Mouse (Mus musculus) adrenal gland, adult 2 months (tissue): ENCODE data around the gene Slc9a3r2. TPM values are rescaled to one million over a fixed set of nuclear protein-coding genes. Genes with fewer than 3 reads are reported as not detected.

Experiments
- DNase-seq: peaks from one replicate; pipeline ENCODE4 v3.0.0; 2021
- polyA plus RNA-seq: library from polyadenylated mRNA; depleted of rRNA; stranded (reverse); fragments of >200 nt; gene quantifications from 2 replicates; pipeline ENCODE4 v1.2.3, GENCODE M21; 2012
- total RNA-seq, 2 experiments: library from RNA; stranded (reverse); gene quantifications; 2 replicates each; pipeline ENCODE4 v1.2.3; 2021

Slc9a3r2 gene
- total and polyA plus RNA-seq, 3 experiments: 51.8 to 120 (median 76.0) TPM

DNA sequence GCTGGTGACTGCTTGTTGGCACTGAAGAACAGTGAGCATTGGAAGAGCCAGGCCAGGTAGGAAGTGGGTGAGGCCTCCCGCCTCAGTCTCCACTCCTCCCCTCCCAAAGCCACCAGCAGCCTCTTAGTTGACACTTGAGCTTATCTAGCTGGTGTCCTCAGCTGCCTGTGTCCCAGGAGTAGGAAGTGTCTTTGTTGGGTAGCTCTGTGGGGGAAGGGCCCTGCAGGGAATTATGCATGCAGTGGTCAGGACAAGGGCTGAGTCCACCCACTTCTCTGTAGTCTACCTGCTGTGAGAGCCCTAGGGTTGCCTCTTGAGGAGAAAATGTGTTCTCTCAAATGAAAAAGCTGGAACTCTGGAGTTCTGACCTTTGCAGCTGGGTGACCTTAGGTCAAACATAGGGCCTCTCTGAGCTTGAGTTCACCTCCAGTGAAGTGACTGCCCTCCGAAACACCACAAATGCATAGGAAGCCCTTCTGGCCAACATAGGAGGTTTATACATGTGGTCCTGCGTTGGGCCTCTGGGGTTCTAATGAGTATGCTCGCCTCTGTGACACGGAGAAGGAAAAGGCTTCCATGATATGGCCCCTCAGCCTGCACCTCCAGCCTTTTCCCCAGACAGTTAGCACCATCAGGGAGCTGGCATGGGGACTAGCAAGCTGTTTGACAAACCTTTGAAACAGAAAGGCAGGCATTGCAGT, 13.2 kb downstream of the Slc9a3r2 start:
- DNase-seq: no peak

DNA sequence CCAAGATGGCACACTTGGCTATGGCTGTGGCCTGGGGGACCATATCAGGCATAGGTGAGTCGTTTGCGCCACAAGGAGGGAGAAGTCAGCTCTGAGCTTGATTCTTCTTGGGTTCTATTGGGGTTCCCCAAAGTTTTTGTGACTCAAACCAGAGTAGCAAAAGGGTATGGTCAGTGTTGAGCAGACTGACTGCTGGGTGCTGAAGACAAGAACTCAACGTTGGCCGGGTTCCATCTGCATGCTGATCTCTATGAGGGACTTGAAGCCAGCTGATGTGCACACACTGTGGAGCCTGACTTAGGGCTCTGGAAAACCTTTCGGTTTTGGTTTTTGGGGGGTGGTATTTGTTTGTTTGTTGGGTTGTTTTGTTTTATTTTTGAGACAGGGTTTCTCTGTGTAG, 14.4 kb downstream of the Slc9a3r2 start:
- DNase-seq: no peak

- DNase-seq: peak; percentile 50
Observed at GRCm38 (mm10) chr17:24635024-24635423, 15.1 kb downstream of the Slc9a3r2 start.

- no peak for DNase-seq
Observed at GRCm38 (mm10) chr17:24633831-24634230, 16.3 kb downstream of the Slc9a3r2 start.

GRCm38 (mm10) chr17:24632813-24633449, 17.2 kb downstream of the Slc9a3r2 start:
- peak; percentile 63 for DNase-seq

GRCm38 (mm10) chr17:24632167-24632812, 17.8 kb downstream of the Slc9a3r2 start, which contains the start of the genes Tsc2 and Nthl1:
Gene Tsc2 (minus strand): TSS chr17:24632630.
Gene Nthl1 (plus strand): TSS chr17:24632680.
- peak; percentile 91 for DNase-seq

GRCm38 (mm10) chr17:24630072-24630471, 20.1 kb downstream of the Slc9a3r2 start:
- DNase-seq: no peak

DNA sequence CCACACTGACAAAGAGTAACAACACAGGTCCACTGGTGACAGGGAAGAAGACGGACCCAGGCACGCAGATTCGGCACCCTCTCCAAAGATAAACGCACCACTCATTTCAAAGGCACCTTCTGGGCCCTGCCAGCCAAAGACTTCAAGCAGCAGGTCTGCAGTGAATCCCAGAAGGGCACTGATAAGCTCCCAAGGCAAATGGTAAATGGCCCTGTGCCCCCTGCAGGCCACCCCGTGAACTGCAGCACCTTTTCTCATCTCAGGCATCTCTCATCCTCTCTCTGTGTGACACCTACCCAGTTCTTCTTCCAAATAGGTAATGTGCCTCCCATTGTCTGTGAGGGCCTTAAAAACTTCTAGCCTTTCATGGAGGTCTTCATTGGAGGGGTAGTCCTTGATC, 21.5 kb downstream of the Slc9a3r2 start:
- peak; percentile 78 for DNase-seq

DNA sequence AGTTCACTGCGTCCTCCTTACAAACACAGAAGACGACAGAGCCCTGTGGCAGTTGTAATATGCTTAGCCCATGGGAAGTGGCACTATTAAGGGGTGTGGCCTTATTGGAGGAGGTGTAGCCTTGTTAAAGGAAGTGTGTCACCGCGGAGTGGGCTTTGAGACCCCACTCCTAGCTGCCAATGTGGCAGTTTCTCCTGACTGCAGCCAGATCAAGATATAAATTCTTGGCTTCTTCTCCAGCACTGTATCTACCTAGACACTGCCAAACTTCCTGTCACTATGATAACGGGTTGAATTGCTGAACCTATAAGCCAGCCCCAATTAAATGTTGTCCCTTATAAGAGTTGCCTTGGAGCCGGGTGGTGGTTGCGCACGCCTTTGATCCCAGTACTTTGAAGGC, 24.7 kb downstream of the Slc9a3r2 start:
- DNase-seq: no peak

DNA sequence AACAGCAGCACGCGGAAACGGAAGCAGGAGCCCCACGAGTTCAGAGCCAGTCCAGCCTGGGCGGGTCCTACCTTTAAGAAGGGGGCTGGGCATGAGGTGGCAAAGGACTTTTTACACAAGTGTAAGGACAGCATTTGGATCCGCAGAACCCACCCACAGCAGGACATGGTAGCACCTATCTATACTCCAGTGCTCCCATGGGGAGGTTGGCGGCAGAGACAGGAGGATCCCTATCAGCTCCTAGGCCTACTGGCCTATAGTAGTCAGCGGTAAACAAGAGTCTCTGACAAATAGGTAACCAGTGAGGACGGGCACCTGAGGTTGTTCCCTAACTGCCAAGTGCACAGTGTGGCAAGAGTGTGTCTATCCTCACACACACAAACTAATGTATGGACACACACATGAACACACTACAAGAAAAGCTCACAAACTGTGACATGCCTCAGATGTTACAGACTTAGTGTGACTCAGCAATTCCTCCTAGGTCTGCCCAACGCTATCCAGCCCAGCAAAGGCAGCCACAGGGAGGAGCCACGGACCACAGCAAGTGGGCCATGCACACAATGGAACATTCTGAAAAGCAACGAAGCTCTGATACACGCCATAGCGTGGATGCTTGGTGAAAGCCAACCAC, 32.4 kb downstream of the Slc9a3r2 start:
- no peak for DNase-seq

DNA sequence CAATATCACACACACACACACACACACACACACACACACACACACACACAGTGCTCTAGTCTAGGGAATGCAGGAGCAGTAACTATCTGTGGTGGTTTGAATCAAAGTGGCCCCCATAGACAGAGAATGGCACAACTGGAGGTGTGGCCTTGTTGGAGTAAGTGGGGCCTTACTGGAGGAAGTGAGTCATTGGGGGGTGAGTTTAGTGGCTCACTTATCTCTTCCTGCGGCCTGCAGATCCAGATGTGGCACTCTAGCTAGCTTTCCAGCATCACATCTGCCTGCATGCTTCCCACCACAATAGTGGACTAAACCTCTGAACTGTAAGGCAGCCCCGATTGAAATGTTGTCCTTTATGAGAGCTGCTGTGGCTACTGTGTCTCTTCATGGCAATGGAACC, 39.4 kb downstream of the Slc9a3r2 start:
- DNase-seq: no peak

DNA sequence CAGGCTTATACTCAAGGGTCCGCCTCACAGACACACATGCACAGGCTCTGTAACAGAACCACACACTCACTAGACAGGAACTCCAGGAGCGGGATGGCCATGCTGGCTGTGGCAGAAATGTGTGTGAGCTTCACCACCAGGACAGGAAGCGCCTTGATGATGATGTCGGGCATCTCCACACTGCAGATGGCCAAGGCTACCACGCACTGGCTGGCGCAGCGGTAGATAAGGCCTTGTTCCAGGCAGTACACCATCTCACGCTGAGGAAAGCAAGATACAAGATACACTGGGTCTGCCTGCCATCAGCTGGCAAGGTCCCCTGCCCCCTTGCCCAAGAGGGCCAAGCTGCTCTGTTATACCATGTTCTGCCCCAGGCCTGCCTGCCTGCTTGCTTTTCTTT, 41.3 kb downstream of the Slc9a3r2 start:
- DNase-seq: no peak

DNA sequence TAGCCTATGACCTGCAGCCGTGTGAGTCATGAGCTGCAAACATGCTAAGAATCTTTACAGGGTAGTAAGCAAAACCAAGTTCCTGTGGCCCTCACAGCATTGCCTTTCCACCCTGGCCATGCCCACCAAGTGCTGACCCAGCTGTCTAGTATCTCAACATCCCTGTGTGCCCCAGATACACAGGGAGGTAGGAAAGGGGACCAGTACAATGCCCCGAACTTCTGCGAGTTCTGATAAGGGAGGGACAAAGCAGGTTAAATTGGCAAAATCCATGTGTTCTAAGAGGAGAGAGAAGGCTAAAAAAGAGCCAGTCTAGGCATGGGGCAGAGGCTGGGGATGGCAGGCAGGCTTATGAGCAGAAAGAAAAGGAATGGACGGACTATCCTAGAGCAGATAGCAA, 41.8 kb downstream of the Slc9a3r2 start:
- no peak for DNase-seq

- DNase-seq: no peak
Observed at GRCm38 (mm10) chr17:24604557-24604956, 45.6 kb downstream of the Slc9a3r2 start.

GRCm38 (mm10) chr17:24603961-24604360, 46.2 kb downstream of the Slc9a3r2 start:
- DNase-seq: no peak

DNA sequence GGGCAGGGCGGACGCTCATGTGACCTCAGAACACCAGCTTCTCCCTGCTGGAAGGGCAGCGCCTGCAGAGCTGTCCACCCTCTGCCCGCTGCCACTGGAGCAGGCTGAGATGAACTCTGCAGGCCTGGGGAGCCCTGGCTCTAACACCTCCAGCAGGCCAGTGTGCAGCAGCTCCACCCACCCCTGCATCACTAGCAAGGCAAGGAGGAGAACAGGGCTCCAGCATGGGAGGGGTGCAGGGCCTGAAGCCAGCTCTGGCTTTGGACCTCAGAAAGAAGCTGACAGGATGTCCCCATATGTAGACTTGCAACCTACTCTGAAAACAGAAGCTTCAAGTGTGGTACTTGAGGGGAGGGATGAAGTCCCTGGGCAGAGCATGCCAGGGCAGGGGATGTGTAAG, 49.6 kb downstream of the Slc9a3r2 start:
- no peak for DNase-seq

- DNase-seq: no peak
Observed at GRCm38 (mm10) chr17:24597989-24598388, 52.1 kb downstream of the Slc9a3r2 start.

GRCm38 (mm10) chr17:24596471-24597183, 53.5 kb downstream of the Slc9a3r2 start:
- DNase-seq: no peak

DNA sequence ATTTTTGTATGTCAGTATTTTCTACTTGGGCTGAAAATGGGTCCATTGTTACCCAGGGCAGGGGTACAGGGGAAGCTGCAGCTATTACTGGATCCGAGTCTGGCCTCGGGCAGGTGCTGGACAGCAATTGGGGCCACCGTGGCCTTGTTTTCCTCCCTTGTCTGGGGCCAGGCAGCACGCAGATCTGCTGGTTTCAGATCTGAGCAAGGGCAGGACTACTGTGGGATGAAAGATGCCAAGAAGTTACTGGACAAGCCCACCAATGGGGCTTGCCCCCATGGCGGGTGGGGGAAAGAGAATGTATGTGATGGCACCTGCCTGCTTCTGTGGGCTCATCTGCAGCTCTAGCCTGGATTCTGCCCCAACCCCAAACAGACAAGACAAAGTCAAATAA, 54.1 kb downstream of the Slc9a3r2 start:
- DNase-seq: no peak

DNA sequence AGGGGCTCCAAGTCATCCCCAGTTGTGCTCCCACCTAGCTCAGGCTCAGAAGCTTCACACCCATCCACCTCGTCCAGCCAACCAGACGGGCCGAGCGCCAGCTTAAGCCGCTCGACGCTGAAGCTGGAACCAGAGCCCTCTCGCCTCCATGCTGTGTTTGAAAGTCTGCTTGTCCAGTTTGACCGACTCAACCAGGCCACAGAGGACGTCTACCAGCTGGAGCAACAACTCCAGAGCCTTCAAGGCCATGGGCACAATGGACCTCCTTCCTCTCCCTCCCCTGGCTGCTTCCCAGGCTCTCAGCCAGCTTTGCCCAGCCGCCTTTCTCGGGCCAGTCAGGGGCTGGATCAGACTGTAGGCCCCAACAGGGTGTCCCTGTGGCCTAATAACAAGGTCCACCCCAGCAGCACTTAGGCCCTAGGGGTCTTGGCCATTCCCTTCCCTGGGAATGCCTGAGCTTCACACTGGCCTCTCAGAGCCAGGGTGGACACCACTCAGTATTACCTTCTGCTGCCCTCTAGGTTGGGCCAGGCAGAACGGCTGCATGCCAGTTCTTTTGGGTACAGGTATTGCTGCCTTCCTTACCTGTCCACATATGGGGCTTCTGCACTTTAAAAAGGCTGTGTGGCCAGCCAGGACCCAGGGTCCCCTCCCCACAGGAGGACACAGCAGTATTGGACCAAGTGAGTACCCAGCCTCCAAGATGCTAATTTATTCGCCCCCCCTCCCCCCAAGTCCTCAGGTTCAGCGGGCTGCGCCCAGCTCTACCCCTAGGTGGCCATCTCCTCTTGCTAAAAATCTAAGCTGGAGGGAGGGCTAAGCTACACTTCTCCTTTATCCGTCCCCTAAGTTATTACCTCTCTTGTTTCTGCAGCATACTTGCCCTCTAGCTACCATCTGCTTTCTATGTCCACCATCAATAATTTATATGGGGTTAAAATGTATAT, 54.7 kb downstream of the Slc9a3r2 start:
- DNase-seq: peak; percentile 33
